In the genomic region with DNA sequence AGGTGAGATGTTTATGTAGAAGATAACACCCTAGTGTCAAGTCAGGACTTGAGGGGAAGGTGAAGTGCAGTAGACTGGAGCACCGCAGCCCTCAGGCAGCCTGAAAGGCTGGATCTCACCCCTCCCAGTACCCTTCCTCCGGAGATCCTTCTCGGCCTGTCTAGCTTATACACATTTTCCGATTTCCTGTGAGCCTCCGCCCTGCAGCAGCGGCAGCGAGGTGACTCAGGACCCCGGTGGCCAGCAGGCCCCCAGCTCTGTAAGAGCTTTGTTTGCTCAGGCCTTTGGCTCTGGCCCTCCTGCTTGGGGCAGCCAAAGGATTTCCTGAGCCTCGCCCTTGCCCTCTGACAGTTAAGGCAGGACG, we compare ENCODE assay signal across 8 mouse cellular contexts. TPM values are rescaled to one million over a fixed set of nuclear protein-coding genes. Genes with fewer than 3 reads are reported as not detected.
A peak's percentile ranks its signal among the peaks of the same experiment; 100 is the strongest.
DNase-seq lines count a peak whose midpoint lies in the region; ATAC-seq and TF ChIP-seq lines count a peak whose summit lies in the region.

No protein-coding gene starts in this region.

- H3K4me1 ChIP-seq in CH12.LX (ENCODE audit: control insufficient read depth in 1 of 2, insufficient read depth in 2 of 2) = peaks cover 7 to 15% of the 10 kb centered on the region in 2 experiments
- H3K4me1 ChIP-seq in embryonic facial prominence, embryonic 12.5 days = peaks cover 10% of the 10 kb centered on the region
- H3K4me1 ChIP-seq in limb, embryonic 15.5 days = peaks cover 28% of the 10 kb centered on the region
- peaks cover 13% of the 10 kb centered on the region for H3K4me1 ChIP-seq in neural tube, embryonic 15.5 days

- TF ChIP-seq POLR2A in CH12.LX (IDR thresholded peaks at IDR 0.05; ENCODE audit: low read depth, low read length) = no peak

- H3K27ac ChIP-seq in CH12.LX (ENCODE audit: insufficient read depth, low read depth) = no peak overlapping the region
- H3K27ac ChIP-seq in embryonic facial prominence, embryonic 12.5 days = peak overlapping the region; percentile 85
- peak overlapping the region; percentile 91 for H3K27ac ChIP-seq in limb, embryonic 15.5 days
- no peak overlapping the region for H3K27ac ChIP-seq in neural tube, embryonic 15.5 days (replicated peaks)

- no peak for TF ChIP-seq RAD21 in CH12.LX (IDR thresholded peaks at IDR 0.05; ENCODE audit: low read depth, low read length)

- intact Hi-C loops in heart, postnatal 25 days (cut with DNase I) = loop anchor here (5.0 kb wide), 1 partner anchor 36 kb away; no protein-coding TSS in a partner anchor

- ATAC-seq in embryonic facial prominence, embryonic 12.5 days (ENCODE audit: insufficient number of reproducible peaks, insufficient read depth, low FRiP score, low TSS enrichment) = 0 out of 2 replicates have a peak, but pooled peaks have one; percentile 31
- ATAC-seq in limb, embryonic 15.5 days (ENCODE audit: insufficient number of reproducible peaks, low FRiP score, low TSS enrichment, low read depth) = peak; percentile 31; the same call in 1 of the 2 replicates
- ATAC-seq in neural tube, embryonic 15.5 days (ENCODE audit: low FRiP score) = peak; percentile 26; the same call in 1 of the 2 replicates

- no peak for DNase-seq in CH12.LX (ENCODE audit: extremely low read depth)
- DNase-seq in heart, postnatal 25 days (ENCODE audit: low spot score) = peak; percentile 69
- no peak for DNase-seq in testis, postnatal 14 days (ENCODE audit: low spot score)
- DNase-seq in adrenal gland, postnatal 14 days = no peak
- no peak for DNase-seq in gastrocnemius, adult 8-10 months (ENCODE audit: low spot score in 2 of 2)

- in situ Hi-C loops in CH12.LX (cut with MboI; ENCODE audit: low pct_ligation_motif_present, low pct_unique_long_range_greater_than_20kb, low sequenced_read_pairs) = loop anchor here (5.0 kb wide), 1 partner anchor 36 kb away; no protein-coding TSS in a partner anchor

- no peak for TF ChIP-seq EP300 in CH12.LX (IDR thresholded peaks at IDR 0.05; ENCODE audit: low read length)

- no peak overlapping the region for H3K4me2 ChIP-seq in CH12.LX (ENCODE audit: insufficient read depth, low read depth, poor library complexity, severe bottlenecking)
- peak overlapping the region; percentile 94 for H3K4me2 ChIP-seq in embryonic facial prominence, embryonic 12.5 days (replicated peaks)
- H3K4me2 ChIP-seq in limb, embryonic 15.5 days = peak overlapping the region; percentile 97
- H3K4me2 ChIP-seq in neural tube, embryonic 15.5 days = peak overlapping the region; percentile 95

- no peaks in the 10 kb centered on the region for H3K9me3 ChIP-seq in CH12.LX (replicated peaks; ENCODE audit: low read length)
- no peaks in the 10 kb centered on the region for H3K9me3 ChIP-seq in embryonic facial prominence, embryonic 12.5 days
- no peaks in the 10 kb centered on the region for H3K9me3 ChIP-seq in limb, embryonic 15.5 days
- no peaks in the 10 kb centered on the region for H3K9me3 ChIP-seq in neural tube, embryonic 15.5 days (replicated peaks)

- 9% methylated on average over 10 of the region's 10 CpGs for WGBS in embryonic facial prominence, embryonic 12.5 days
- 14% methylated on average over 10 of the region's 10 CpGs for WGBS in limb, embryonic 15.5 days
- 31% methylated on average over 10 of the region's 10 CpGs for WGBS in neural tube, embryonic 15.5 days

- H3K4me3 ChIP-seq in CH12.LX (replicated peaks in 1 of 3; ENCODE audit: low read depth in 2 of 3, low read length in 2 of 3, poor library complexity in 1 of 3) = peak overlapping the region in 2 of 3 experiments; percentile 28 to 68
- H3K4me3 ChIP-seq in embryonic facial prominence, embryonic 12.5 days = peak overlapping the region; percentile 54
- peak overlapping the region; percentile 61 for H3K4me3 ChIP-seq in limb, embryonic 15.5 days
- H3K4me3 ChIP-seq in neural tube, embryonic 15.5 days (replicated peaks) = peak overlapping the region; percentile 48; the same call in 1 of the 2 replicates

- H3K9ac ChIP-seq in CH12.LX (ENCODE audit: insufficient read depth, low read depth) = no peak overlapping the region
- peak overlapping the region; percentile 20; the same call in 1 of the 2 replicates for H3K9ac ChIP-seq in embryonic facial prominence, embryonic 12.5 days
- peak overlapping the region; percentile 62; the same call in 1 of the 2 replicates for H3K9ac ChIP-seq in limb, embryonic 15.5 days
- H3K9ac ChIP-seq in neural tube, embryonic 15.5 days (replicated peaks) = no peak overlapping the region

- no peaks in the 10 kb centered on the region for H3K27me3 ChIP-seq in CH12.LX (replicated peaks)
- no peaks in the 10 kb centered on the region for H3K27me3 ChIP-seq in embryonic facial prominence, embryonic 12.5 days
- no peaks in the 10 kb centered on the region for H3K27me3 ChIP-seq in limb, embryonic 15.5 days
- no peaks in the 10 kb centered on the region for H3K27me3 ChIP-seq in neural tube, embryonic 15.5 days (replicated peaks)

- no peak for TF ChIP-seq CTCF in CH12.LX (conservative IDR thresholded peaks at IDR 0.05 in 1 of 2, IDR thresholded peaks at IDR 0.05 in 1 of 2; ENCODE audit: low read depth in 2 of 2, low read length in 2 of 2)

- dilution Hi-C loops in CH12.LX (cut with MboI; ENCODE audit: extremely low pct_ligation_motif_present, extremely low pct_unique_long_range_greater_than_20kb, low sequenced_read_pairs) = no loop called here

- peaks cover 4 to 42% of the 10 kb centered on the region in 2 experiments for H3K36me3 ChIP-seq in CH12.LX (replicated peaks in 1 of 2; ENCODE audit: control insufficient read depth in 1 of 2, insufficient read depth in 1 of 2, low read length in 1 of 2)
- H3K36me3 ChIP-seq in embryonic facial prominence, embryonic 12.5 days = peaks cover 7% of the 10 kb centered on the region
- peaks cover 8% of the 10 kb centered on the region for H3K36me3 ChIP-seq in limb, embryonic 15.5 days
- peaks cover 6% of the 10 kb centered on the region; the same call in 1 of the 2 replicates for H3K36me3 ChIP-seq in neural tube, embryonic 15.5 days

- no peaks in the 10 kb centered on the region for H3K79me2 ChIP-seq in CH12.LX (replicated peaks; ENCODE audit: control insufficient read depth, extremely low read depth, insufficient read depth, poor library complexity, severe bottlenecking)

TF ChIP-seq in CH12.LX, 34 proteins besides CTCF, POLR2A, EP300 and RAD21 (continues in another document):
- no peak for TF ChIP-seq CHD1 (IDR thresholded peaks at IDR 0.05; ENCODE audit: low read depth, low read length)

RNA-seq across cellular contexts. Expression of gene Pkn3, which starts 0.8 kb away (rescaled TPM):
- total RNA-seq in CH12.LX (2012; rRNA removed) = 5.2 and 8.3 TPM in 2 replicates
- total RNA-seq in CH12.LX (2014; rRNA removed) = 4.7 and 5.0 TPM in 2 replicates
- 6.7 and 7.1 TPM in 2 replicates for polyA plus RNA-seq in CH12.LX (2012; ENCODE audit: insufficient read length, low read depth)
- 9.3 and 11.6 TPM in 2 replicates for polyA plus RNA-seq in embryonic facial prominence, embryonic 12.5 days (2016; fragmentation: Nextera tagmentation; extraction: Ambion mirVana)
- 10 to 100 TPM; 10.5 to 13.2 TPM for total RNA-seq in heart, postnatal 25 days (2021)
- polyA plus RNA-seq in limb, embryonic 15.5 days (2015; fragmentation: Nextera tagmentation; extraction: Ambion mirVana) = 8.6 and 10.4 TPM in 2 replicates
- 2.0 and 3.1 TPM in 2 replicates for polyA plus RNA-seq in neural tube, embryonic 15.5 days (2015; fragmentation: Nextera tagmentation; extraction: Ambion mirVana)
- 5.7 and 10.9 TPM in 2 replicates for total RNA-seq in adrenal gland, postnatal 14 days (2021)
- 1 to 10 TPM; 2.1 to 3.2 (median 2.7) TPM for total RNA-seq in gastrocnemius, adult 8-10 months (2022)

RNA-seq across cellular contexts. Expression of gene Zdhhc12, which starts 15.1 kb away (rescaled TPM):
- total RNA-seq in CH12.LX (2012; rRNA removed) (33.7 and 36.5 TPM in 2 replicates), CH12.LX (2014; rRNA removed) (15.3 and 15.6 TPM in 2 replicates)
- polyA plus RNA-seq in CH12.LX (2012; ENCODE audit: insufficient read length, low read depth) = 34.7 and 42.8 TPM in 2 replicates
- 26.8 and 27.7 TPM in 2 replicates for polyA plus RNA-seq in embryonic facial prominence, embryonic 12.5 days (2016; fragmentation: Nextera tagmentation; extraction: Ambion mirVana)
- total RNA-seq in heart, postnatal 25 days (2021) = 1 to 10 TPM; 3.9 to 4.7 TPM
- polyA plus RNA-seq in limb, embryonic 15.5 days (2015; fragmentation: Nextera tagmentation; extraction: Ambion mirVana) = 21.1 and 21.6 TPM in 2 replicates
- polyA plus RNA-seq in neural tube, embryonic 15.5 days (2015; fragmentation: Nextera tagmentation; extraction: Ambion mirVana) = 31.6 and 33.6 TPM in 2 replicates
- 13.9 and 18.3 TPM in 2 replicates for total RNA-seq in adrenal gland, postnatal 14 days (2021)
- total RNA-seq in gastrocnemius, adult 8-10 months (2022) = 1 to 10 TPM; 3.1 to 3.9 (median 3.4) TPM

RNA-seq across cellular contexts. Expression of gene Set, which starts 21.2 kb away (rescaled TPM):
- total RNA-seq in CH12.LX (2012; rRNA removed) = 515 and 844 TPM in 2 replicates
- 1,049 and 1,142 TPM in 2 replicates for total RNA-seq in CH12.LX (2014; rRNA removed)
- polyA plus RNA-seq in CH12.LX (2012; ENCODE audit: insufficient read length, low read depth) = 902 and 991 TPM in 2 replicates
- polyA plus RNA-seq in embryonic facial prominence, embryonic 12.5 days (2016; fragmentation: Nextera tagmentation; extraction: Ambion mirVana) = 644 and 679 TPM in 2 replicates
- total RNA-seq in heart, postnatal 25 days (2021) = 100 to 1,000 TPM in 1 of 2 experiments, 10 to 100 TPM in 1; 95.8 to 106 TPM
- 323 and 361 TPM in 2 replicates for polyA plus RNA-seq in limb, embryonic 15.5 days (2015; fragmentation: Nextera tagmentation; extraction: Ambion mirVana)
- 285 and 330 TPM in 2 replicates for polyA plus RNA-seq in neural tube, embryonic 15.5 days (2015; fragmentation: Nextera tagmentation; extraction: Ambion mirVana)
- total RNA-seq in adrenal gland, postnatal 14 days (2021) = 250 and 278 TPM in 2 replicates
- 100 to 1,000 TPM; 106 to 121 (median 118) TPM for total RNA-seq in gastrocnemius, adult 8-10 months (2022)

RNA-seq across cellular contexts. Expression of gene Wdr34, which starts 29.6 kb away (rescaled TPM):
- 23.2 and 26.5 TPM in 2 replicates for total RNA-seq in CH12.LX (2012; rRNA removed)
- total RNA-seq in CH12.LX (2014; rRNA removed) = 21.4 and 24.7 TPM in 2 replicates
- polyA plus RNA-seq in CH12.LX (2012; ENCODE audit: insufficient read length, low read depth) = 28.0 and 28.6 TPM in 2 replicates
- 43.9 and 46.0 TPM in 2 replicates for polyA plus RNA-seq in embryonic facial prominence, embryonic 12.5 days (2016; fragmentation: Nextera tagmentation; extraction: Ambion mirVana)
- total RNA-seq in heart, postnatal 25 days (2021) = 1 to 10 TPM; 6.5 to 6.8 TPM
- 36.7 and 37.0 TPM in 2 replicates for polyA plus RNA-seq in limb, embryonic 15.5 days (2015; fragmentation: Nextera tagmentation; extraction: Ambion mirVana)
- 63.0 and 72.9 TPM in 2 replicates for polyA plus RNA-seq in neural tube, embryonic 15.5 days (2015; fragmentation: Nextera tagmentation; extraction: Ambion mirVana)
- total RNA-seq in adrenal gland, postnatal 14 days (2021) = 18.5 and 20.2 TPM in 2 replicates
- 1 to 10 TPM; 3.9 to 5.6 (median 4.3) TPM for total RNA-seq in gastrocnemius, adult 8-10 months (2022)

RNA-seq across cellular contexts. Expression of gene Zer1, which starts 46.1 kb away (rescaled TPM):
- total RNA-seq in CH12.LX (2012; rRNA removed) (9.5 and 13.4 TPM in 2 replicates), CH12.LX (2014; rRNA removed) (4.8 and 5.5 TPM in 2 replicates)
- 13.3 and 15.0 TPM in 2 replicates for polyA plus RNA-seq in CH12.LX (2012; ENCODE audit: insufficient read length, low read depth)
- 11.6 and 12.2 TPM in 2 replicates for polyA plus RNA-seq in embryonic facial prominence, embryonic 12.5 days (2016; fragmentation: Nextera tagmentation; extraction: Ambion mirVana)
- 10 to 100 TPM; 23.5 to 26.7 TPM for total RNA-seq in heart, postnatal 25 days (2021)
- 6.5 and 8.6 TPM in 2 replicates for polyA plus RNA-seq in limb, embryonic 15.5 days (2015; fragmentation: Nextera tagmentation; extraction: Ambion mirVana)
- 12.4 and 14.5 TPM in 2 replicates for polyA plus RNA-seq in neural tube, embryonic 15.5 days (2015; fragmentation: Nextera tagmentation; extraction: Ambion mirVana)
- total RNA-seq in adrenal gland, postnatal 14 days (2021) = 32.4 and 40.5 TPM in 2 replicates
- 10 to 100 TPM; 23.5 to 24.8 (median 24.3) TPM for total RNA-seq in gastrocnemius, adult 8-10 months (2022)

Comparison
In these comparisons a context has a peak if more than half of its experiments do, and no peak if none do; other contexts are left out.
1. H3K27ac ChIP-seq: peak in embryonic facial prominence, embryonic 12.5 days (single experiment) and limb, embryonic 15.5 days (single experiment); none in CH12.LX (single experiment) and neural tube, embryonic 15.5 days (single experiment).
2. H3K9ac ChIP-seq: peak in embryonic facial prominence, embryonic 12.5 days (single experiment) and limb, embryonic 15.5 days (single experiment); none in CH12.LX (single experiment) and neural tube, embryonic 15.5 days (single experiment).
3. Peak in every context shown above with its lines, with median percentiles within 50 percentile points of each other: H3K4me3 ChIP-seq and ATAC-seq.